Mouse (Mus musculus) liver, adult 2 months (tissue): Measurements from ENCODE around the gene Psen2.

Source experiments
- CTCF ChIP-seq: fragments of 200-500 bp; IDR thresholded peaks from 2 replicates; pipeline ENCODE4 v1.5.1; 2011; ENCODE audit warnings: low read depth, low read length, control low read depth
- POLR2A ChIP-seq: fragments of 200-500 bp; IDR thresholded peaks from 2 replicates; pipeline ENCODE4 v1.6.1; 2011; ENCODE audit warnings: low read length, control low read depth; ENCODE audit not compliant: insufficient read depth; ENCODE audit errors: extremely low read depth

DNA sequence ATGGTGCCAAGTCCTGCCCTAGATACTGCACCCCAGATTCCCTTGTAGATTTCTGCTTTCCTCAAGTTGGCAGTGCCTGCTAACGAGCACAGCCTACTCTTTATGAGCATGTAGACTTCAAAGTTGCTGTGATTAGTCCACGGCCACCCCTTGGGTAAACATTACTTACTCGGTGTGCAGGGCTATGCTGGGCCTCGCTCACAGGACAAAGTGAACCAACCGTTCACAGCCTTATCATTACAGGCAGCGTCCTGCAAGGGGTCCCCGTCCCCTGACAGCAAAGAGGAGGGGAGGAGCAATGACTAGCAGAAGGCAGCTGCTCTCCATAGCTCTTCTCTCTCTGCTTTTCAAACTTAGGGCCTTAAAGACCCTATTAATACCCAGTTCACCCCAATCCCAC is 78.5 kb downstream of the Psen2 start:
- TF ChIP-seq POLR2A (no peak), CTCF (no peak)
